Mouse (Mus musculus) myocyte (in vitro differentiated cells): ENCODE results near the gene Lgr5. TPM values are rescaled to one million over a fixed set of nuclear protein-coding genes. Genes with fewer than 3 reads are reported as not detected.

ENCODE experiments used
- H3K27me3 ChIP-seq: one replicate; pipeline ENCODE4 v1.6.1; 2011; ENCODE audit not compliant: control insufficient read depth, insufficient read depth, insufficient read length
- H3K36me3 ChIP-seq: one replicate; pipeline ENCODE4 v1.6.1; 2011; ENCODE audit not compliant: control insufficient read depth, insufficient read depth
- H3K4me2 ChIP-seq: one replicate; pipeline ENCODE4 v1.6.1; 2011; ENCODE audit warnings: low read depth, control low read depth
- H3K4me3 ChIP-seq: one replicate; pipeline ENCODE4 v1.5.1; 2011; ENCODE audit warnings: mild to moderate bottlenecking, control low read depth, moderate library complexity
- H3K79me2 ChIP-seq: one replicate; pipeline ENCODE4 v1.6.1; 2011; ENCODE audit not compliant: control insufficient read depth, insufficient read depth
- H3ac ChIP-seq: one replicate; pipeline ENCODE4 v1.6.1; 2011; ENCODE audit not compliant: control insufficient read depth, insufficient read length
- CEBPB ChIP-seq: IDR thresholded peaks from 2 replicates; pipeline ENCODE4 v1.6.1; 2011; ENCODE audit warnings: mild to moderate bottlenecking, moderate library complexity; ENCODE audit not compliant: poor library complexity, insufficient read depth, severe bottlenecking
- E2F4 ChIP-seq: IDR thresholded peaks from one replicate; pipeline ENCODE4 v1.6.1; 2011; ENCODE audit warnings: mild to moderate bottlenecking, control low read depth, moderate library complexity; ENCODE audit not compliant: insufficient read depth
- MAX ChIP-seq: IDR thresholded peaks from one replicate; pipeline ENCODE4 v1.6.1; 2011; ENCODE audit warnings: low read depth, mild to moderate bottlenecking, control low read depth
- MYOD1 ChIP-seq, 3 experiments: IDR thresholded peaks; one replicate each; pipeline ENCODE4 v1.6.1; 2011; ENCODE audit warnings: control low read depth in 2 of 3, low read depth in 2 of 3, mild to moderate bottlenecking in 2 of 3, moderate library complexity in 1 of 3; ENCODE audit not compliant: insufficient read length in 2 of 3, control insufficient read depth in 1 of 3
- MYOG ChIP-seq, 3 experiments: IDR thresholded peaks; one replicate each; pipeline ENCODE4 v1.6.1; 2011; ENCODE audit warnings: control low read depth in 2 of 3, low read depth in 2 of 3, mild to moderate bottlenecking in 2 of 3; ENCODE audit not compliant: insufficient read length in 2 of 3, control insufficient read depth in 1 of 3, insufficient read depth in 1 of 3
- POLR2A ChIP-seq: IDR thresholded peaks from one replicate; pipeline ENCODE4 v1.6.1; 2011; ENCODE audit warnings: low read depth, mild to moderate bottlenecking, control low read depth, moderate library complexity; ENCODE audit not compliant: insufficient read length
- POLR2AphosphoS2 ChIP-seq: IDR thresholded peaks from one replicate; pipeline ENCODE4 v1.6.1; 2011; ENCODE audit warnings: low read depth, control low read depth; ENCODE audit not compliant: insufficient read length
- REST ChIP-seq: IDR thresholded peaks from one replicate; pipeline ENCODE4 v1.6.1; 2011; ENCODE audit warnings: mild to moderate bottlenecking, control low read depth, moderate library complexity; ENCODE audit not compliant: insufficient read depth, insufficient read length
- SRF ChIP-seq: IDR thresholded peaks from one replicate; pipeline ENCODE4 v1.6.1; 2011; ENCODE audit warnings: low read depth; ENCODE audit not compliant: control insufficient read depth, insufficient read length
- TCF12 ChIP-seq: IDR thresholded peaks from one replicate; pipeline ENCODE4 v1.6.1; 2011; ENCODE audit warnings: mild to moderate bottlenecking, control low read depth; ENCODE audit not compliant: poor library complexity, insufficient read depth, severe bottlenecking
- TCF3 ChIP-seq: IDR thresholded peaks from one replicate; pipeline ENCODE4 v1.6.1; 2011; ENCODE audit warnings: low read depth, control low read depth; ENCODE audit not compliant: insufficient read length
- USF1 ChIP-seq: IDR thresholded peaks from one replicate; pipeline ENCODE4 v1.6.1; 2011; ENCODE audit warnings: low read depth, mild to moderate bottlenecking, control low read depth, moderate library complexity
- polyA plus RNA-seq: library from polyadenylated mRNA; unstranded; fragments of >200 nt; fragmentation: generic; extraction: Trizol; gene quantifications from one replicate; pipeline ENCODE4 v1.2.1, GENCODE M21; 2012; ENCODE audit warnings: missing spikeins

Gene Lgr5
- polyA plus RNA-seq, 1 experiment = 0.07 TPM

- TF ChIP-seq MYOD1 (IDR thresholded peaks at IDR 0.05; ENCODE audit: control insufficient read depth in 1 of 3, insufficient read length in 2 of 3, low read depth in 2 of 3) (peak in 1 of 3 experiments; percentile 19), CEBPB (no peak)
- peaks cover 14% of the 10 kb centered on the region for H3K27me3 ChIP-seq
- H3ac ChIP-seq = no peak overlapping the region
- no peaks in the 10 kb centered on the region for H3K79me2 ChIP-seq
- H3K4me2 ChIP-seq = peak overlapping the region; percentile 83
- H3K36me3 ChIP-seq = no peaks in the 10 kb centered on the region
- H3K4me3 ChIP-seq = peak overlapping the region; percentile 6
These were observed 1.9 kb downstream of the Lgr5 start for GRCm38 (mm10) chr10:115585491-115586245.

- Histone ChIP-seq H3K36me3 (no peaks in the 10 kb centered on the region), H3ac (no peak overlapping the region), H3K4me2 (no peak overlapping the region), H3K27me3 (peaks cover 14% of the 10 kb centered on the region), H3K4me3 (no peak overlapping the region), H3K79me2 (no peaks in the 10 kb centered on the region)
- TF ChIP-seq REST (no peak), TCF12 (no peak), POLR2A (no peak), TCF3 (no peak), MYOG (IDR thresholded peaks at IDR 0.05; ENCODE audit: control insufficient read depth in 1 of 3, insufficient read depth in 1 of 3, insufficient read length in 2 of 3, low read depth in 2 of 3) (no peak), MAX (no peak), CEBPB (no peak), E2F4 (no peak), USF1 (no peak), POLR2AphosphoS2 (no peak), SRF (no peak), MYOD1 (IDR thresholded peaks at IDR 0.05; ENCODE audit: control insufficient read depth in 1 of 3, insufficient read length in 2 of 3, low read depth in 2 of 3) (no peak)
These were observed 2.9 kb downstream of the Lgr5 start for GRCm38 (mm10) chr10:115584656-115585055.

GRCm38 (mm10) chr10:115583071-115583470 lies 4.5 kb downstream of the Lgr5 start:
- H3K79me2 ChIP-seq = no peaks in the 10 kb centered on the region
- no peak overlapping the region for H3ac ChIP-seq
- H3K27me3 ChIP-seq = peaks cover 14% of the 10 kb centered on the region
- TF ChIP-seq REST (no peak), TCF3 (no peak), CEBPB (no peak), SRF (no peak), E2F4 (no peak), USF1 (no peak), MYOG (IDR thresholded peaks at IDR 0.05; ENCODE audit: control insufficient read depth in 1 of 3, insufficient read depth in 1 of 3, insufficient read length in 2 of 3, low read depth in 2 of 3) (no peak), MAX (no peak)
- H3K4me2 ChIP-seq = no peak overlapping the region
- H3K4me3 ChIP-seq = no peak overlapping the region
- no peaks in the 10 kb centered on the region for H3K36me3 ChIP-seq

- no peak for TF ChIP-seq MYOD1 (IDR thresholded peaks at IDR 0.05; ENCODE audit: control insufficient read depth in 1 of 3, insufficient read length in 2 of 3, low read depth in 2 of 3)
- TF ChIP-seq TCF3 = no peak
- no peak for TF ChIP-seq TCF12
- TF ChIP-seq REST = no peak
- no peak for TF ChIP-seq MAX
- no peak for TF ChIP-seq CEBPB
- TF ChIP-seq POLR2AphosphoS2 = no peak
- TF ChIP-seq SRF = no peak
- no peak for TF ChIP-seq USF1
- no peak for TF ChIP-seq POLR2A
- no peak for TF ChIP-seq E2F4
- no peak overlapping the region for H3K4me2 ChIP-seq
- peaks cover 4% of the 10 kb centered on the region for H3K27me3 ChIP-seq
- no peak overlapping the region for H3K4me3 ChIP-seq
- no peaks in the 10 kb centered on the region for H3K79me2 ChIP-seq
- no peaks in the 10 kb centered on the region for H3K36me3 ChIP-seq
- no peak overlapping the region for H3ac ChIP-seq
These were observed 5.6 kb downstream of the Lgr5 start for GRCm38 (mm10) chr10:115581971-115582370.

DNA sequence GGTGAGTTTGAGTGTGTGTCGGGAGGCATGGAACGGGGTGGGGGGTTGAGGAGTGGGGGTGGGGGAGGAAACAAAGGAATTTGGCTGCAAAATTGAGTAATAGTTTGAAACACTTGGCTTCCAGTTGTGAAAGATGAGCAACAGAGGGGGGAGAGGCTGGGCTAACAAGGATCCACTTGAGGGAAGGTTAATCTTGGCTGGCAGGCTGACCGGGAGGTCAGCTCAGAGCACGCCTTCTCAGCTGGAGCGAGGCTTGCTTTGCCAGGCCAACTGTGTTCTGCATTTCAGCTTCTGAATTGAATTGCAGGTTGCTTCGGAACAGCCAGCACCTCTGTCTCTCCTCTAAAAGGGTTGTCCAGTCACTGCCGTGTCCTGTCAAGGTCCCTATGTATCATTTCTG lies 8.1 kb downstream of the Lgr5 start:
- no peak overlapping the region for H3K4me3 ChIP-seq
- TF ChIP-seq TCF12 (no peak), POLR2A (no peak), REST (no peak), SRF (no peak), USF1 (no peak), MYOG (IDR thresholded peaks at IDR 0.05; ENCODE audit: control insufficient read depth in 1 of 3, insufficient read depth in 1 of 3, insufficient read length in 2 of 3, low read depth in 2 of 3) (no peak), E2F4 (no peak), MAX (no peak), CEBPB (no peak), TCF3 (no peak), MYOD1 (IDR thresholded peaks at IDR 0.05; ENCODE audit: control insufficient read depth in 1 of 3, insufficient read length in 2 of 3, low read depth in 2 of 3) (no peak), POLR2AphosphoS2 (no peak)
- H3K27me3 ChIP-seq = peaks cover 4% of the 10 kb centered on the region
- no peak overlapping the region for H3K4me2 ChIP-seq
- no peak overlapping the region for H3ac ChIP-seq
- H3K79me2 ChIP-seq = no peaks in the 10 kb centered on the region
- no peaks in the 10 kb centered on the region for H3K36me3 ChIP-seq
